Mouse (Mus musculus) bone marrow, adult 2 months (tissue): ENCODE measurements around the gene Ndfip2.

Source experiments
- CTCF ChIP-seq: fragments of 200-500 bp; IDR thresholded peaks from 2 replicates; pipeline ENCODE4 v1.5.1; 2011; ENCODE audit warnings: low read length, control low read depth; ENCODE audit not compliant: control insufficient read depth, insufficient read depth
- POLR2A ChIP-seq: fragments of 200-500 bp; IDR thresholded peaks from 2 replicates; pipeline ENCODE4 v1.6.1; 2011; ENCODE audit warnings: low read depth, mild to moderate bottlenecking, control low read depth, low read length, borderline replicate concordance; ENCODE audit not compliant: control insufficient read depth

- TF ChIP-seq POLR2A (no peak), CTCF (no peak)
Measured at GRCm38 (mm10) chr14:105333475-105334094, 75.2 kb downstream of the Ndfip2 start.
